Mouse (Mus musculus) stomach, embryonic 15.5 days (tissue): Measurements from ENCODE around the gene Egfl6. TPM values are rescaled to one million over a fixed set of nuclear protein-coding genes. Genes with fewer than 3 reads are reported as not detected.
A peak's percentile ranks its signal among the peaks of the same experiment; 100 is the strongest.
"Not testable (repeated sequence)": the region's sequence is repeated elsewhere in the genome, so short reads cannot be mapped to it uniquely, and the experiment has no call there.

ENCODE experiments used
- ATAC-seq: fragments of 200-750 bp; cut with Nextera tagmentation; 2 replicates; pipeline ENCODE4 v1.8.0; 2017; ENCODE audit warnings: low read depth, moderate number of reproducible peaks, moderate TSS enrichment; ENCODE audit not compliant: insufficient read depth, low FRiP score
- H3K27ac ChIP-seq: fragments of 300-500 bp; sonication (generic); 2 replicates; pipeline ENCODE4 v1.5.1; 2015; ENCODE audit warnings: mild to moderate bottlenecking, inconsistent platforms
- H3K27me3 ChIP-seq: fragments of 300-500 bp; sonication (generic); replicated peaks from 2 replicates; pipeline ENCODE4 v1.6.1; 2015; ENCODE audit warnings: inconsistent platforms
- H3K36me3 ChIP-seq: fragments of 300-500 bp; sonication (generic); 2 replicates; pipeline ENCODE4 v1.6.1; 2015; ENCODE audit warnings: inconsistent platforms
- H3K4me1 ChIP-seq: fragments of 300-500 bp; sonication (generic); 2 replicates; pipeline ENCODE4 v1.6.1; 2015; ENCODE audit warnings: inconsistent platforms
- H3K4me2 ChIP-seq: fragments of 300-500 bp; sonication (generic); 2 replicates; pipeline ENCODE4 v1.6.1; 2015; ENCODE audit warnings: mild to moderate bottlenecking, inconsistent platforms
- H3K4me3 ChIP-seq: fragments of 300-500 bp; sonication (generic); replicated peaks from 2 replicates; pipeline ENCODE4 v1.5.1; 2015; ENCODE audit warnings: inconsistent platforms
- H3K9ac ChIP-seq: fragments of 300-500 bp; sonication (generic); 2 replicates; pipeline ENCODE4 v1.6.1; 2015; ENCODE audit warnings: inconsistent platforms
- H3K9me3 ChIP-seq: fragments of 300-500 bp; sonication (generic); 2 replicates; pipeline ENCODE4 v1.6.1; 2016; ENCODE audit warnings: inconsistent platforms
- WGBS: fragments of 180-500 bp; shearing (Covaris S2); methylation state at CpG from one replicate; pipeline ENCODE4 v1.1.7; 2015; 5-methylcytosine and 5-hydroxymethylcytosine counted together
- polyA plus RNA-seq: library from polyadenylated mRNA; unstranded; fragments of >200 nt; fragmentation: Nextera tagmentation; extraction: Ambion mirVana; gene quantifications from 2 replicates; pipeline ENCODE4 v1.2.1, GENCODE M21; 2015

Egfl6 gene
- polyA plus RNA-seq, 1 experiment from 2014 or later, result 14.9 TPM

- WGBS, result 43% methylated on average over 3 of the region's 3 CpGs
- Histone ChIP-seq H3K27ac (no peak overlapping the region), H3K4me3 (no peak overlapping the region), H3K36me3 (no peaks in the 10 kb centered on the region), H3K4me1 (no peaks in the 10 kb centered on the region), H3K9me3 (no peaks in the 10 kb centered on the region), H3K4me2 (no peak overlapping the region), H3K27me3 (no peaks in the 10 kb centered on the region), H3K9ac (no peak overlapping the region)
- ATAC-seq, result no peak
Measured at GRCm38 (mm10) chrX:166559333-166559732, 26.2 kb downstream of the Egfl6 start.

- H3K9ac ChIP-seq, result no peak overlapping the region
- WGBS, result 71% methylated on average over 7 of the region's 7 CpGs
Measured at GRCm38 (mm10) chrX:166552355-166552754, 33.2 kb downstream of the Egfl6 start.

GRCm38 (mm10) chrX:166546495-166546894, 39.0 kb downstream of the Egfl6 start:
- H3K27me3 ChIP-seq, result no peaks in the 10 kb centered on the region
- no peaks in the 10 kb centered on the region for H3K9me3 ChIP-seq
- H3K4me2 ChIP-seq, result no peak overlapping the region
- no peak overlapping the region for H3K9ac ChIP-seq
- H3K4me1 ChIP-seq, result no peaks in the 10 kb centered on the region
- no peak overlapping the region for H3K27ac ChIP-seq
- no peaks in the 10 kb centered on the region for H3K36me3 ChIP-seq
- no peak overlapping the region for H3K4me3 ChIP-seq
- no peak for ATAC-seq
- WGBS, result 63% methylated on average over 2 of the region's 2 CpGs

More at GRCm38 (mm10) chrX:166552355-166552754, 33.2 kb downstream of the Egfl6 start:
- Histone ChIP-seq H3K27me3 (no peaks in the 10 kb centered on the region), H3K9me3 (no peaks in the 10 kb centered on the region), H3K4me1 (no peaks in the 10 kb centered on the region), H3K4me3 (no peak overlapping the region), H3K27ac (no peak overlapping the region), H3K36me3 (no peaks in the 10 kb centered on the region), H3K4me2 (no peak overlapping the region)
- ATAC-seq, result no peak

GRCm38 (mm10) chrX:166535138-166535537, 50.4 kb downstream of the Egfl6 start:
- no peaks in the 10 kb centered on the region for H3K4me1 ChIP-seq
- 42% methylated on average over 4 of the region's 4 CpGs for WGBS
- no peaks in the 10 kb centered on the region for H3K36me3 ChIP-seq
- H3K27ac ChIP-seq, result no peak overlapping the region
- no peak overlapping the region for H3K9ac ChIP-seq
- H3K9me3 ChIP-seq, result no peaks in the 10 kb centered on the region
- H3K4me3 ChIP-seq, result no peak overlapping the region
- H3K27me3 ChIP-seq, result no peaks in the 10 kb centered on the region
- no peak for ATAC-seq
- no peak overlapping the region for H3K4me2 ChIP-seq

- 77% methylated on average over 4 of the region's 4 CpGs for WGBS
- Histone ChIP-seq H3K4me1 (no peaks in the 10 kb centered on the region), H3K27ac (no peak overlapping the region), H3K9ac (no peak overlapping the region), H3K4me3 (no peak overlapping the region), H3K9me3 (no peaks in the 10 kb centered on the region), H3K4me2 (no peak overlapping the region), H3K36me3 (no peaks in the 10 kb centered on the region), H3K27me3 (no peaks in the 10 kb centered on the region)
- ATAC-seq, result 0 out of 2 replicates have a peak, but pooled peaks have one; percentile 60
Measured at GRCm38 (mm10) chrX:166533432-166533831, 52.1 kb downstream of the Egfl6 start.

GRCm38 (mm10) chrX:166531671-166532070, 53.8 kb downstream of the Egfl6 start:
- Histone ChIP-seq H3K4me1 (no peaks in the 10 kb centered on the region), H3K9ac (no peak overlapping the region), H3K36me3 (no peaks in the 10 kb centered on the region), H3K27me3 (no peaks in the 10 kb centered on the region), H3K27ac (no peak overlapping the region), H3K9me3 (no peaks in the 10 kb centered on the region), H3K4me3 (no peak overlapping the region), H3K4me2 (no peak overlapping the region)
- 46% methylated on average over 6 of the region's 6 CpGs for WGBS
- ATAC-seq, result no peak

- no peaks in the 10 kb centered on the region for H3K9me3 ChIP-seq
- H3K27ac ChIP-seq, result no peak overlapping the region
- no peaks in the 10 kb centered on the region for H3K4me1 ChIP-seq
- no peaks in the 10 kb centered on the region for H3K27me3 ChIP-seq
- no peak for ATAC-seq
- no peak overlapping the region for H3K4me3 ChIP-seq
- WGBS, result 83% methylated on average over 3 of the region's 3 CpGs
- H3K9ac ChIP-seq, result no peak overlapping the region
- H3K4me2 ChIP-seq, result no peak overlapping the region
- no peaks in the 10 kb centered on the region for H3K36me3 ChIP-seq
Measured at GRCm38 (mm10) chrX:166528126-166528525, 57.4 kb downstream of the Egfl6 start.

GRCm38 (mm10) chrX:166525637-166526315, 59.7 kb downstream of the Egfl6 start:
- ATAC-seq, result peak; percentile 72
- Histone ChIP-seq H3K4me3 (no peak overlapping the region), H3K36me3 (no peaks in the 10 kb centered on the region), H3K27ac (no peak overlapping the region), H3K9me3 (no peaks in the 10 kb centered on the region), H3K9ac (no peak overlapping the region), H3K4me1 (no peaks in the 10 kb centered on the region), H3K4me2 (no peak overlapping the region), H3K27me3 (no peaks in the 10 kb centered on the region)
- 76% methylated on average over 2 of the region's 2 CpGs for whole genome bisulfite sequencing

GRCm38 (mm10) chrX:166520782-166521181, 64.7 kb downstream of the Egfl6 start:
- no peak overlapping the region for H3K27ac ChIP-seq
- no peak for ATAC-seq
- H3K4me1 ChIP-seq, result no peaks in the 10 kb centered on the region
- no peaks in the 10 kb centered on the region for H3K27me3 ChIP-seq
- 72% methylated on average over 5 of the region's 5 CpGs for WGBS
- H3K9ac ChIP-seq, result no peak overlapping the region
- no peak overlapping the region for H3K4me3 ChIP-seq
- no peaks in the 10 kb centered on the region for H3K9me3 ChIP-seq
- H3K4me2 ChIP-seq, result no peak overlapping the region
- no peaks in the 10 kb centered on the region for H3K36me3 ChIP-seq

GRCm38 (mm10) chrX:166518345-166518744, 67.2 kb downstream of the Egfl6 start, which contains the start of gene Tceanc:
Tceanc (minus strand) TSS chrX:166518567.
- H3K27me3 ChIP-seq, result no peaks in the 10 kb centered on the region
- no peak within 1 kb of the TSS for H3K27ac ChIP-seq
- ATAC-seq, result no peak
- no peaks in the 10 kb centered on the region for H3K36me3 ChIP-seq
- 59% methylated on average over 16 of the region's 16 CpGs for WGBS
- H3K9me3 ChIP-seq, result no peaks in the 10 kb centered on the region
- H3K4me2 ChIP-seq, result no peak within 1 kb of the TSS
- H3K4me3 ChIP-seq, result no peak within 1 kb of the TSS
- H3K4me1 ChIP-seq, result no peaks in the 10 kb centered on the region
- no peak within 1 kb of the TSS for H3K9ac ChIP-seq

- Histone ChIP-seq H3K9me3 (no peaks in the 10 kb centered on the region), H3K27ac (no peak overlapping the region), H3K36me3 (no peaks in the 10 kb centered on the region), H3K4me2 (no peak overlapping the region), H3K4me1 (no peaks in the 10 kb centered on the region), H3K4me3 (no peak overlapping the region), H3K27me3 (no peaks in the 10 kb centered on the region), H3K9ac (no peak overlapping the region)
- WGBS, result 81% methylated on average over 1 of the region's 1 CpGs
- ATAC-seq, result no peak
Measured at GRCm38 (mm10) chrX:166516631-166517030, 68.9 kb downstream of the Egfl6 start.

GRCm38 (mm10) chrX:166515923-166516322, 69.6 kb downstream of the Egfl6 start:
- Histone ChIP-seq H3K27me3 (no peaks in the 10 kb centered on the region), H3K9me3 (no peaks in the 10 kb centered on the region), H3K9ac (no peak overlapping the region), H3K36me3 (no peaks in the 10 kb centered on the region), H3K4me1 (no peaks in the 10 kb centered on the region), H3K27ac (no peak overlapping the region), H3K4me2 (no peak overlapping the region), H3K4me3 (no peak overlapping the region)
- no peak for ATAC-seq
- WGBS, result 82% methylated on average over 3 of the region's 3 CpGs

GRCm38 (mm10) chrX:166514035-166514434, 71.5 kb downstream of the Egfl6 start:
- not testable (repeated sequence) for H3K4me3 ChIP-seq, H3K9me3 ChIP-seq, ATAC-seq, H3K27ac ChIP-seq, H3K9ac ChIP-seq, H3K36me3 ChIP-seq, H3K27me3 ChIP-seq, H3K4me1 ChIP-seq
- peak overlapping the region; percentile 27 for H3K4me2 ChIP-seq
- 22% methylated on average over 12 of the region's 12 CpGs for WGBS
